In genomic region chr11:94791700-94792099, GRCm38 (mm10) we compare ENCODE assay signal across 20 mouse cellular contexts. TPM values are rescaled to one million over a fixed set of nuclear protein-coding genes. Genes with fewer than 3 reads are reported as not detected.
"Had no signal": no experiment of that assay in that cellular context is flagged by ENCODE, and none has a peak within 500 bp of the region (broad histone marks: within the 10 kb centered on the region; RNA-seq: fewer than 3 reads in every experiment).

No protein-coding gene starts in this region.

- H3K4me1 ChIP-seq: liver, embryonic 15.5 days; midbrain, embryonic 12.5 days had no signal

- ATAC-seq: lung, postnatal 0 days; midbrain, embryonic 16.5 days had no signal

- H3K4me3 ChIP-seq: liver, embryonic 15.5 days; midbrain, embryonic 12.5 days had no signal

- H3K27ac ChIP-seq: kidney, postnatal 0 days; liver, embryonic 15.5 days; midbrain, embryonic 12.5 days had no signal

- H3K9ac ChIP-seq: liver, embryonic 15.5 days; midbrain, embryonic 12.5 days had no signal

- H3K27me3 ChIP-seq: liver, embryonic 15.5 days; midbrain, embryonic 12.5 days had no signal

- DNase-seq: kidney, adult 11 months; kidney, adult 9 months; kidney, postnatal 36 days; layer of hippocampus, adult 9-11 months; left cerebral cortex, postnatal 4 days; lung, adult 2 months; lung, postnatal 4 days; thymus, adult 2 months had no signal

- H3K4me2 ChIP-seq: liver, embryonic 11.5 days; liver, embryonic 15.5 days; midbrain, embryonic 12.5 days had no signal

- H3K36me3 ChIP-seq: liver, embryonic 15.5 days; midbrain, embryonic 12.5 days had no signal

- H3K9me3 ChIP-seq: liver, embryonic 15.5 days; midbrain, embryonic 12.5 days had no signal

RNA-seq across cellular contexts. Expression of gene Tmem92, which starts 9.2 kb away (rescaled TPM):
- total RNA-seq: layer of hippocampus, adult 18-20 months; megakaryocyte-erythroid progenitor cell, adult 5-6 weeks had no signal
- polyA plus RNA-seq: kidney, postnatal 0 days; limb, embryonic 14.5 days; liver, embryonic 11.5 days; liver, embryonic 15.5 days; lung, adult 2 months; lung, postnatal 0 days; midbrain, embryonic 12.5 days; midbrain, embryonic 16.5 days; neural tube, embryonic 14.5 days; testis, adult 2 months; urinary bladder, adult 2 months had no signal

RNA-seq across cellular contexts. Expression of gene Cdc34b, which starts 50.1 kb away (rescaled TPM):
- total RNA-seq: left cerebral cortex, postnatal 4 days; megakaryocyte-erythroid progenitor cell, adult 5-6 weeks had no signal
- polyA plus RNA-seq: liver, embryonic 15.5 days; neural tube, embryonic 14.5 days; thymus, adult 2 months had no signal
